Mouse (Mus musculus): ENCODE data around the gene Abtb1.

The Abtb1 gene

DNA sequence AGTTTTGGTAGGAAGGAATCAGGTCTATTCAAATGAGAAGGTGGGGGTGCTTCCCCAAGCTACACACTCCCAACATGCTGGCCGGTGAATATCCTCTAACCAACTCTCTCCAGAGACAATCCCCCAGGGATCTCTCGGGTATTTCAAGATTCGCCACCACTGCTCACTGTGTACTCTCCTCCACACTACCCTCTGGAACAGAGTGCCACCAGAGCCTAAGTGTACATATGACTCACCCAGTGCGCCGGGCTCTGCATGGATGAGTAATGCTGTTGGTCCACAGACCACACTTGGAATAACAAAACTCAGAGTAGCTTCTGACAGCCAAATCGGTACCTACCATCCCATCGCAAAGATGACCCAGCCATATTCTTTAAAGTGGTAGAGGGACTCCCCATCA lies 27.7 kb upstream of the Abtb1 start:
- no peak for TF ChIP-seq GATA4 (IDR thresholded peaks at IDR 0.05; ENCODE audit: insufficient replicate concordance, low read length)

- TF ChIP-seq GATA4 (IDR thresholded peaks at IDR 0.05; ENCODE audit: insufficient replicate concordance, low read length): no peak
Observed at GRCm38 (mm10) chr6:88865704-88866103, 23.9 kb upstream of the Abtb1 start.

DNA sequence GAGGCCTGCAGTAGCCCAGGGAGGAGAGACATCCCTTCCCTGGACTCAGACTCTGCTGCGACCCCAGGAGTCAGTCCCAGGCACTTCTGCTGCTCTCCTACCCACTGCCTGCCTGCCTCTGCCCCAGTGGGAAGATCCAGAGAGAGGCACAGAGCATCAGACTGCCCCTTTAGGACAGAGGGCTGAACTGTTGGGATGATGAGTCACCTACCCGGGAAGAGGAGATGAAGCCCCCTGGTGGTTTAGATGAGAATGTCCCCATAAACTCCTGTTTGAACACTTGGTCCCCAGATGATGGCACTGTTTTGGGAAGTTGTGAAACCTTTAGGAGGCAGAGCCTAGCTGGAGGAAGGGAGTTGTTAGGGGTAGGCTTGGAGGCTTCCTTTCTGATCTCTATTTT lies 19.1 kb upstream of the Abtb1 start:
- no peak for TF ChIP-seq GATA4 (IDR thresholded peaks at IDR 0.05; ENCODE audit: insufficient replicate concordance, low read length)

- TF ChIP-seq GATA4 (IDR thresholded peaks at IDR 0.05; ENCODE audit: insufficient replicate concordance, low read length): no peak
Observed at GRCm38 (mm10) chr6:88858341-88858740, 16.6 kb upstream of the Abtb1 start.

- no peak for TF ChIP-seq GATA4 (IDR thresholded peaks at IDR 0.05; ENCODE audit: insufficient replicate concordance, low read length)
Observed at GRCm38 (mm10) chr6:88857830-88858229, 16.0 kb upstream of the Abtb1 start.

DNA sequence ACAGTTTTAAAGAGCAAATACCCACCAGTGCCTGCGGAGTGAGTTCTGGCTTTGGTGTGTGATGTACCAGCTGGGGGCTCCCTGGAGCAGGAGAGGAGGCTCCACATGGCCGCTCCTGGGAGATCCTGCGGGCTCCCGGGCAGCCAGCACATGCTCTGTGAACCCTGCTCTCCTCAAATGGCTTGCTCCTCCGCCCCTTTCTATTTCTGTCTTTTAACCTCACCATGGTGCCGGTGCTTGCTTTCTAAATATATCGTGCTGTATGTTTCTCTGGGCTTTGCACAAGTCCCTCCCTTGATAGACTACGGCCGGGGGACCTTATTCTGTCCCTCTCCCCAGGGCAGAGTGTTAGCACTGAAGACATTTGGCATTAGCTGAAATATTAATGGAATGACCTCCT lies 15.5 kb upstream of the Abtb1 start:
- no peak for TF ChIP-seq GATA4 (IDR thresholded peaks at IDR 0.05; ENCODE audit: insufficient replicate concordance, low read length)

DNA sequence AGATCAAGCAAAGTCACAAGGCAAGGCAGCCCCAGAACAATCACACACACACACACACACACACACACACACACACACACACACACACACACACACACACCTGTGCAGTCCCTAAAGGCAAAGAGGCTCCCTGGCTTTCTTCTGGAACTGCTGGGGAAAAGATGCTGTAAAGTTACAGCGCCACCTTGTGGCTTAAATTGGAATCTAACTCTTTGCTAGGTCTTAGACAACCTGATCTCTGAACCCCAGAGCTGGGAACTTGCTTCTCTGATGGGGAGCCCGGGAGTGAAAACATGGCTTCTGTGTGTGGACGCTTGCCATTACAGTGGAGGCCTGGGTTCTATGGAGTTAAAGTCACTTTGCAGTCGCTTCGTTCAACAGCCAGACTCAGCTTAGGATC lies 13.9 kb upstream of the Abtb1 start:
- TF ChIP-seq GATA4 (IDR thresholded peaks at IDR 0.05; ENCODE audit: insufficient replicate concordance, low read length): no peak

DNA sequence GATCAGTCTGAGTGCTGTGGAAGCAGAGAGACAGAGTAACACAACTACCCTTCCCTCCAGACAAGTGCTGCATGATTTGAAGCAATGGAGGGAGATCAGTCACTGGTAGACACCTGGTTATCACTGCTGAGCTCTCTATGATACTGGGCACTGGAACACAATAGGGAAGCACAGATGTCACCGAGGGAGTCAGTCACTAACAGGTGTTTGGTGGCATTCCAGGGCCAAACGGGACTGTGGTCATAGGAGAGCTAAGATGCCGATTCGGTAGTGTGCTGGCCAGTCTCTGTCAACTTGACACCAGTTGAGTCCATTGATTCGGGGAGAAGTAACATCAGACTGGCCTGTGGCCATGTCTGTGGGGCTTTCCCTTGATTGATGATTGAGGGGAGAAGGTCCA lies 12.7 kb upstream of the Abtb1 start:
- no peak for TF ChIP-seq GATA4 (IDR thresholded peaks at IDR 0.05; ENCODE audit: insufficient replicate concordance, low read length)

DNA sequence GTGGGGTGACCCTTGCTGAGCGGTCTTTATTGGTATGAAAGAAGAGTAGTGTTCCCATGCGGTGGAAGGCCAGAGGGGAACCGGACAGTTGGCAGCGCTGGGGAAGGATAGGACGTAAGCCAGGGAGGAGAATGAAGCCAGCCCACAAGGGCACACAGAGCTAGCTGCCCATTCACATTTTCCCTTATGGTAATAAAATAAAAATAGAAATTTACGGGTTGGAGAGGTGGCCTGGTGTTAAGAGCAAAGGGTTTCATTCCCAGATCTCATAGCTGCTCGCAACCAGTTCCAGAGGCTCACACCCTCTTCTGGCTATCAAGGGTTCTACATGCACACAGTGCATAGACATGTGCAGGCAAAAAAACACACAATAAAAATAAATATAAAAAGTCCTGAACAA lies 8.2 kb upstream of the Abtb1 start:
- TF ChIP-seq GATA4 (IDR thresholded peaks at IDR 0.05; ENCODE audit: insufficient replicate concordance, low read length): no peak

DNA sequence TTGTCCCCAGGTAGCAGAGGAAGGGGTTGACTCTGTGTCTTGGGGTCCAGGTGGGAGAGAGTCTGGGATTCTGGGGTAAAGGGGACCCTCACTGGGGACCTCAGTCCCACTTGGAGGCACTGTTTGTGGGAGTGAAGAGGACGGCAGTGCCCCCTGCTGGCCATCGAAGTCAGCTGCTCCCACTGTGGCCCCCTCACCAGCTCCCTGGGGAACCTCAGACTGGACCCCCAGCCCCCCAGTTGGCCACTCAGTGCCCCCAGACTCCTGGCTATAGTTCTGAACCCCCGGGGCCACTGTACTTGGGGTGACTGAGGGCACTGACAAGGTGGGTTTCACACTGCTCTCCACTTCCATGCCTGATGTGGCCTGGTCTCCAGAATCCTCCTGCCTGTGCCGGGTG lies 7.5 kb upstream of the Abtb1 start:
- no peak for TF ChIP-seq GATA4 (IDR thresholded peaks at IDR 0.05; ENCODE audit: insufficient replicate concordance, low read length)

- no peak for TF ChIP-seq GATA4 (IDR thresholded peaks at IDR 0.05; ENCODE audit: insufficient replicate concordance, low read length)
Observed at GRCm38 (mm10) chr6:88847571-88847970, 5.8 kb upstream of the Abtb1 start.

DNA sequence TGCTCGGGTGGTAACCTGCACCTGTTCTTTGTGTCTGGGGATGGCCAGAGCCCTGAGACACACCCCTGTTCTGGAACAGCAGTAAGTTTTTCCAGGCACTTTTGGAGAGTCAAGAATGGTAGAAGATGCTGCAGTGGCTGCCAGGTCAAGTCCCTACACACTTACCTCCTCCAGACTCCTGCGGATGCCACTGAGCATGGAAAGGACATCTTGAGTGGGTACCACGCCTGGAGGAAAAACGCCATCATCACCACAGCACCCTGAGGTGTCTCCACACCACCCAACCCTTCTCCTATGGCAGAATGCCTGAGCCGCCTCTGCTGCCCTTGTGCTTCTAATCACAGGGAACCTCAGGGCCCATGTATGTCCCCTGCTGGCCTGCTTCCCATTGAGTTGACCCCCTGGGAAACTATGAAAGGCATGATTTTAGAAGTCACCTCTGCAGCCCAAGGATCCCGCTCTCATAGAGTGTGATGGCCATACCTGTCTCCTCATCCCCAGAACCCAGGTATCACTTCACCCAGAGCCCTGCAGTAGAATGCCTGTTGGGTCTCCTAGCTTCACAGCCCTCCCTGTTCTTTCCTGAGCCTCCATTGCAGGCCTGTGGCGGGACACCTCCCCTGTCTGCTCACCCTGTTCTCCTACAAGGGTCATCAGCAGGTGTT lies 3.2 kb upstream of the Abtb1 start:
- no peak for TF ChIP-seq GATA4 (IDR thresholded peaks at IDR 0.05; ENCODE audit: insufficient replicate concordance, low read length)

- TF ChIP-seq GATA4 (IDR thresholded peaks at IDR 0.05; ENCODE audit: insufficient replicate concordance, low read length): no peak
Observed at GRCm38 (mm10) chr6:88843781-88844725, 2.3 kb upstream of the Abtb1 start.

DNA sequence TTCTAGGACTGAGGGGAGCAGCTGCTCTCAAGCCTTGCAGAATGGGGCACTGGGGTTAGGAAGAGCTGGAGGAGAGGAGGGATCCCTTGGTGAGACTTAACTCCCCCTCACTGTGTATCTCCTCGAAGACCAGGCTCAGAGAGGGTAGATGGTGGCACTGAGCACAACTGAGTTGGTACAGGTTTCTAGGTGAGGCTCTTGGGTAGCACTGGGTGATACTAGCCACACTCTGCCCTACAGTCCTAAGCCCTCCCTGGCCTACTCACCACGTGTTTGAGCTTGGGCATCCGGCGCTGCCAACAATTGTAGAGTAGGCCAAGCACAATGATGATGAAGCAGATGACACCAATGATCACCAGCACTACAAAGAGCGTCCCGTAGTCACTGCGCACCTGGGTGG lies 1.5 kb upstream of the Abtb1 start:
- TF ChIP-seq GATA4 (IDR thresholded peaks at IDR 0.05; ENCODE audit: insufficient replicate concordance, low read length): no peak

GRCm38 (mm10) chr6:88842731-88843151 lies 957 bp upstream of the Abtb1 start:
- TF ChIP-seq GATA4 (IDR thresholded peaks at IDR 0.05; ENCODE audit: insufficient replicate concordance, low read length): no peak

GRCm38 (mm10) chr6:88841514-88841780 lies 337 bp downstream of the Abtb1 start:
- no peak for TF ChIP-seq GATA4 (IDR thresholded peaks at IDR 0.05; ENCODE audit: insufficient replicate concordance, low read length)

Measured in liver, adult (tissue).